Mouse (Mus musculus) mammary gland, adult 2 months (tissue): Measurements from ENCODE around the gene Ucma. TPM values are rescaled to one million over a fixed set of nuclear protein-coding genes. Genes with fewer than 3 reads are reported as not detected.

Experiments used
- polyA plus RNA-seq: library from polyadenylated mRNA; depleted of rRNA; stranded (reverse); fragments of >200 nt; gene quantifications from 2 replicates; pipeline ENCODE4 v1.2.3, GENCODE M21; 2012; ENCODE audit warnings: low replicate concordance; rRNA removed

Ucma gene
- polyA plus RNA-seq = not detected in 2 replicates

DNA sequence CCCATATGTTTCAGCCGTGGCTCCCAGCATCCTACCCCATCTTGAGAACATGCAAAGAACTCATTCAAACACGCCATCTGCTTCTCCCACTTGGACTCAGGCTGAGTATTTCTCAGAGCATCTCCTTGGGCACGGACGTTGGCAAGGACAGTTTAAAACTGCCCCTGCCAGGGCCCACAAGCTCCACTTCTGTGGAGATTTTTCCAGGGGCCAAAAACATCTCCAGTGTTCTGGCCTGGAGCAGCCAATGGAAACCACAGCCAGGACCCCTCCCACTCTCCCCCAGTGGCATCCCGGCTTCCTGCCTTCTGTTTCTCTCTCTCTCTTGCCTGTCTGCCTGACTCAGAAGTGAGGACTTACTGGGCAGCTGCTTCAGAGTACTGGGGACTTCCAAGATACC, at the start of gene Ucma:
Gene Ucma, plus strand, starts transcription at position 316 of the 400 bp plus-strand sequence.

GRCm38 (mm10) chr2:5012491-5013324, 36.8 kb downstream of the Ucma start, which contains the start of gene Mcm10:
Gene Mcm10, minus strand, starts transcription at chr2:5012791.

Other genes with a start within 250 kb of the Ucma start
- 15.1 and 19.0 TPM in 2 replicates for gene Sephs1, start 94.6 kb upstream of the Ucma start, polyA plus RNA-seq
- gene Phyh, start 57.1 kb upstream of the Ucma start, polyA plus RNA-seq = 79.0 and 237 TPM in 2 replicates
- gene Mcm10, start 36.7 kb downstream of the Ucma start, polyA plus RNA-seq = 0.79 and 1.7 TPM in 2 replicates
- gene Optn, start 87.9 kb downstream of the Ucma start, polyA plus RNA-seq = 3.6 and 5.7 TPM in 2 replicates
- gene Ccdc3, start 161.7 kb downstream of the Ucma start, polyA plus RNA-seq = 32.5 and 32.8 TPM in 2 replicates